Mouse (Mus musculus) MEL (cell line): ENCODE results near the gene Zfp362. TPM values are rescaled to one million over a fixed set of nuclear protein-coding genes. Genes with fewer than 3 reads are reported as not detected.

ENCODE experiments used
- DNase-seq: peaks from one replicate; pipeline ENCODE4 v3.0.0; 2011; ENCODE audit warnings: low read depth, low spot score
- H3K27ac ChIP-seq: 2 replicates; pipeline ENCODE4 v1.5.1; 2012; ENCODE audit warnings: low read depth, mild to moderate bottlenecking, control low read depth, low read length, moderate library complexity; ENCODE audit not compliant: control insufficient read depth
- H3K27me3 ChIP-seq, 2 experiments: fragments of 150-350 bp in 1 of 2; sonication (generic) in 1 of 2; 2 replicates each; pipeline ENCODE4 v1.6.1; 2012; ENCODE audit warnings: low read length in 2 of 2, mild to moderate bottlenecking in 2 of 2, improper control_type of control experiment in 1 of 2, moderate library complexity in 1 of 2; ENCODE audit not compliant: insufficient read depth in 2 of 2, control insufficient read depth in 1 of 2
- H3K36me3 ChIP-seq, 2 experiments: 2 replicates each; pipeline ENCODE4 v1.6.1; 2012 to 2014; ENCODE audit warnings: low read length in 2 of 2, improper control_type of control experiment in 1 of 2, inconsistent platforms in 1 of 2, mild to moderate bottlenecking in 1 of 2; ENCODE audit not compliant: insufficient read depth in 2 of 2, control insufficient read depth in 1 of 2
- H3K4me1 ChIP-seq, 2 experiments: fragments of 150-350 bp in 1 of 2; sonication (generic) in 1 of 2; 2 replicates each; pipeline ENCODE4 v1.6.1; 2012; ENCODE audit warnings: low read length in 2 of 2, improper control_type of control experiment in 1 of 2, mild to moderate bottlenecking in 1 of 2; ENCODE audit not compliant: insufficient read depth in 2 of 2, control insufficient read depth in 1 of 2
- H3K4me3 ChIP-seq, 2 experiments: fragments of 150-350 bp in 1 of 2; sonication (generic) in 1 of 2; 2 replicates each; pipeline ENCODE4 v1.5.1; 2012; ENCODE audit warnings: low read depth in 2 of 2, low read length in 2 of 2, mild to moderate bottlenecking in 2 of 2, moderate library complexity in 2 of 2, control low read depth in 1 of 2, improper control_type of control experiment in 1 of 2; ENCODE audit not compliant: control insufficient read depth in 1 of 2, insufficient read depth in 1 of 2
- H3K79me2 ChIP-seq: 2 replicates; pipeline ENCODE4 v1.6.1; 2012; ENCODE audit warnings: mild to moderate bottlenecking, low read length, moderate library complexity; ENCODE audit not compliant: control insufficient read depth, poor library complexity, insufficient read depth
- H3K9ac ChIP-seq: 2 replicates; pipeline ENCODE4 v1.6.1; 2012; ENCODE audit warnings: low read depth, mild to moderate bottlenecking, control low read depth, low read length, moderate library complexity; ENCODE audit not compliant: control insufficient read depth, poor library complexity, severe bottlenecking
- H3K9me3 ChIP-seq: fragments of 150-350 bp; sonication (generic); replicated peaks from 2 replicates; pipeline ENCODE4 v1.6.1; 2012; ENCODE audit warnings: mild to moderate bottlenecking, low read length, improper control_type of control experiment, moderate library complexity; ENCODE audit not compliant: insufficient read depth
- ELF1 ChIP-seq: IDR thresholded peaks from 2 replicates; pipeline ENCODE4 v1.6.1; 2014; ENCODE audit warnings: low read depth, mild to moderate bottlenecking, inconsistent platforms, low read length, improper control_type of control experiment, moderate library complexity
- EP300 ChIP-seq, 2 experiments: IDR thresholded peaks; 2 replicates each; pipeline ENCODE4 v1.6.1; 2011; ENCODE audit warnings: improper control_type of control experiment in 2 of 2, low read length in 2 of 2, low read depth in 1 of 2, mild to moderate bottlenecking in 1 of 2
- ETS1 ChIP-seq: IDR thresholded peaks from 2 replicates; pipeline ENCODE4 v1.6.1; 2012; ENCODE audit warnings: low read depth, mild to moderate bottlenecking, inconsistent platforms, low read length, improper control_type of control experiment, moderate library complexity
- GABPA ChIP-seq: IDR thresholded peaks from 2 replicates; pipeline ENCODE4 v1.6.1; 2012; ENCODE audit warnings: low read depth, mild to moderate bottlenecking, inconsistent platforms, low read length, improper control_type of control experiment, moderate library complexity
- JUND ChIP-seq: IDR thresholded peaks from 2 replicates; pipeline ENCODE4 v1.6.1; 2011; ENCODE audit warnings: low read depth, mild to moderate bottlenecking, improper control_type of control experiment, low read length
- KAT2A ChIP-seq: conservative IDR thresholded peaks from 2 replicates; pipeline ENCODE4 v1.6.1; 2012; ENCODE audit warnings: low read depth, low read length, improper control_type of control experiment, inconsistent platforms
- MEF2A ChIP-seq: IDR thresholded peaks from 2 replicates; pipeline ENCODE4 v1.6.1; 2014; ENCODE audit warnings: low read depth, mild to moderate bottlenecking, inconsistent platforms, low read length, improper control_type of control experiment; ENCODE audit not compliant: poor library complexity, insufficient replicate concordance, severe bottlenecking; ENCODE audit errors: extremely low read depth
- NELFE ChIP-seq: IDR thresholded peaks from 2 replicates; pipeline ENCODE4 v1.6.1; 2011; ENCODE audit warnings: low read depth, low read length, improper control_type of control experiment
- NRF1 ChIP-seq: IDR thresholded peaks from 2 replicates; pipeline ENCODE4 v1.6.1; 2014; ENCODE audit warnings: low read depth, mild to moderate bottlenecking, inconsistent platforms, low read length, improper control_type of control experiment, moderate library complexity; ENCODE audit not compliant: poor library complexity, insufficient read depth, severe bottlenecking
- POLR2A ChIP-seq, 2 experiments: IDR thresholded peaks; 2 replicates each; pipeline ENCODE4 v1.6.1; 2011 to 2012; ENCODE audit warnings: low read length in 2 of 2, mild to moderate bottlenecking in 2 of 2, control low read depth in 1 of 2, improper control_type of control experiment in 1 of 2, low read depth in 1 of 2, moderate library complexity in 1 of 2; ENCODE audit not compliant: control insufficient read depth in 1 of 2, insufficient read depth in 1 of 2, poor library complexity in 1 of 2
- SMC3 ChIP-seq: IDR thresholded peaks from 2 replicates; pipeline ENCODE4 v1.6.1; 2011; ENCODE audit warnings: low read depth, low read length, improper control_type of control experiment
- TAL1 ChIP-seq: IDR thresholded peaks from 2 replicates; pipeline ENCODE4 v1.6.1; 2012; ENCODE audit warnings: mild to moderate bottlenecking, inconsistent platforms, low read length, moderate library complexity, mixed read lengths
- TBP ChIP-seq: IDR thresholded peaks from 2 replicates; pipeline ENCODE4 v1.8.0; 2011; ENCODE audit warnings: low read depth, low read length, improper control_type of control experiment
- TCF12 ChIP-seq: IDR thresholded peaks from 2 replicates; pipeline ENCODE4 v1.6.1; 2014; ENCODE audit warnings: low read depth, mild to moderate bottlenecking, inconsistent platforms, low read length, improper control_type of control experiment, moderate library complexity
- UBTF ChIP-seq: IDR thresholded peaks from 2 replicates; pipeline ENCODE4 v1.6.1; 2012; ENCODE audit warnings: low read depth, mild to moderate bottlenecking, inconsistent platforms, low read length, improper control_type of control experiment, moderate library complexity, borderline replicate concordance; ENCODE audit not compliant: insufficient read depth
- USF1 ChIP-seq: IDR thresholded peaks from 2 replicates; pipeline ENCODE4 v1.6.1; 2014; ENCODE audit warnings: low read depth, mild to moderate bottlenecking, inconsistent platforms, low read length, improper control_type of control experiment, moderate library complexity
- ZKSCAN1 ChIP-seq: IDR thresholded peaks from 2 replicates; pipeline ENCODE4 v1.6.1; 2012; ENCODE audit warnings: low read depth, mild to moderate bottlenecking, inconsistent platforms, low read length, improper control_type of control experiment, moderate library complexity
- polyA plus RNA-seq, 2 experiments: library from polyadenylated mRNA; stranded (reverse) in 1 of 2; unstranded in 1 of 2; fragments of >175 nt in 1 of 2; fragments of >200 nt in 1 of 2; gene quantifications; 2 replicates each; pipeline versions ENCODE4 v1.2.1 to v1.2.4; 2012; ENCODE audit warnings: low replicate concordance in 2 of 2, low read depth in 1 of 2; ENCODE audit not compliant: insufficient read length in 2 of 2, insufficient read depth in 1 of 2, missing spikeins in 1 of 2
- total RNA-seq: library from RNA; depleted of rRNA; stranded (reverse); fragments of 300-350 nt; gene quantifications from 2 replicates; pipeline ENCODE4 v1.2.3, GENCODE M21; 2012

The Zfp362 gene
- total and polyA plus RNA-seq, 3 experiments: 2.4 to 30.1 TPM; not detected in 1

DNA sequence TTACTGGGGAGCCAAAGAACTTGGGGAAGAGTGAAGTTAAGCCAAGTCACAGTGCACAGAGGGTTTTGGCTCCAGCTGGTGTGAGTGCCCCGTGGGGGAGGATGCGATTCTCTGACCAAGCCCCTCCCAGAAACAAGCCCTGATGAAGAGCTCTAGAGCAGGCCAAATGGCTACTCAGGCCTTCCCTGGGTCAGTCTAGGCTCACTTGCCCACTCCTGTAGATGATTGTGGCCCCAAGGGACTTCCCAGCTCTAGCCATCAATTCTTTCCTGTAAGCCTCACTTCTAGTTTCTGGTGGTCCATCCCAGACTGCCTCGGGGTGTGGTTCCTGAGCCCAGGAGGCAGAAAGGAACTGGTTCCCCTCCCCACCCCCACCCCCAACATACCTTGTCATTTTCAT lies 50.8 kb downstream of the Zfp362 start, which contains the start of gene A3galt2:
Gene A3galt2, plus strand, starts transcription at position 301 of the 400 bp plus-strand sequence.
- H3K27me3 ChIP-seq: no peaks in the 10 kb centered on the region
- H3K9ac ChIP-seq: no peak within 1 kb of the TSS
- no peak for TF ChIP-seq TCF12
- TF ChIP-seq NELFE: no peak
- TF ChIP-seq ZKSCAN1: no peak
- no peak for TF ChIP-seq ELF1
- TF ChIP-seq JUND: no peak
- no peak for TF ChIP-seq GABPA
- no peak for TF ChIP-seq USF1
- TF ChIP-seq EP300 (IDR thresholded peaks at IDR 0.05; ENCODE audit: low read depth in 1 of 2, low read length in 2 of 2): no peak
- TF ChIP-seq UBTF: no peak
- no peak for TF ChIP-seq TBP
- no peak for TF ChIP-seq KAT2A
- TF ChIP-seq SMC3: no peak
- TF ChIP-seq TAL1: no peak
- TF ChIP-seq ETS1: no peak
- TF ChIP-seq POLR2A (IDR thresholded peaks at IDR 0.05; ENCODE audit: control insufficient read depth in 1 of 2, insufficient read depth in 1 of 2, low read depth in 1 of 2, low read length in 2 of 2, poor library complexity in 1 of 2): no peak
- no peak within 1 kb of the TSS for H3K4me3 ChIP-seq
- peaks cover 3 to 5% of the 10 kb centered on the region in 2 experiments; a peak in 2 of 4 replicates for H3K36me3 ChIP-seq
- no peak within 1 kb of the TSS for H3K27ac ChIP-seq
- DNase-seq: no peak
- peaks cover 7% of the 10 kb centered on the region in 2 experiments for H3K4me1 ChIP-seq
- H3K79me2 ChIP-seq: no peaks in the 10 kb centered on the region
- no peaks in the 10 kb centered on the region for H3K9me3 ChIP-seq

DNA sequence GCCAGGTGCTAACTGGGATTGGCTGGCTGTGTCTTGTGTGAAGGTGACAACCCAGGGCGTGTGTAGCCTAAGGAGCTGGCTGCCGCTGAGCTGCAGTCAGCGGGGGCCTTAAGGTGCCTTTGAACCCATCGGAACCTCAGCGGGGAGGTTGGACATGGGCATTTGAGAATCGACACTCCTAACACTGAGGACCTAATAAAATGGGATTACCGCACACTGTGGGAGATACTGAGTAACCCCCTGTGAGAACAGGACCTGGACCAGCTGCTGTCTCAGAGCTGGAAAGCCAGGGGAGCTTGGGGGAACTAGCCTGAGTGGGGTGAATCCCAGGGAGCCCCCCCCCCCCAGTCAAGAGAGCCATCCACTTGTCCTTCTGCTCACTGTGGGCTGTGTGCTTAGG lies 52.3 kb downstream of the Zfp362 start:
- H3K4me1 ChIP-seq: no peaks in the 10 kb centered on the region
- no peaks in the 10 kb centered on the region for H3K27me3 ChIP-seq
- H3K9me3 ChIP-seq: no peaks in the 10 kb centered on the region
- H3K36me3 ChIP-seq: peaks cover 0 to 3% of the 10 kb centered on the region in 2 experiments; a peak in 1 of 4 replicates
- no peak overlapping the region for H3K27ac ChIP-seq
- no peak overlapping the region for H3K9ac ChIP-seq
- H3K79me2 ChIP-seq: no peaks in the 10 kb centered on the region
- DNase-seq: no peak
- TF ChIP-seq ZKSCAN1: no peak
- TF ChIP-seq NRF1: no peak
- TF ChIP-seq MEF2A: no peak
- TF ChIP-seq SMC3: no peak
- H3K4me3 ChIP-seq: no peak overlapping the region
